Mouse (Mus musculus): ENCODE data around the gene Myct1.

The Myct1 gene

GRCm38 (mm10) chr10:5615186-5616040, 21.8 kb downstream of the Myct1 start:
- in situ Hi-C loops (cut with MboI, MseI): no loop called here

- in situ Hi-C loops (cut with MboI, MseI): no loop called here
Observed at GRCm38 (mm10) chr10:5626268-5626667, 32.7 kb downstream of the Myct1 start.

- in situ Hi-C loops (cut with MboI, MseI): no loop called here
Observed at GRCm38 (mm10) chr10:5633672-5634200, 40.2 kb downstream of the Myct1 start.

GRCm38 (mm10) chr10:5634336-5634735, 40.8 kb downstream of the Myct1 start:
- in situ Hi-C loops (cut with MboI, MseI): no loop called here

- in situ Hi-C loops (cut with MboI, MseI): no loop called here
Observed at GRCm38 (mm10) chr10:5637322-5637721, 43.7 kb downstream of the Myct1 start.

GRCm38 (mm10) chr10:5639112-5639511, 45.5 kb downstream of the Myct1 start, which contains the start of gene Vip:
TSS of gene Vip (plus strand) at chr10:5639218.
- in situ Hi-C loops (cut with MboI, MseI): no loop called here
